ENCODE assay signal across 22 mouse cellular contexts in genomic region chr11:59496672-59497310, GRCm38 (mm10). TPM values are rescaled to one million over a fixed set of nuclear protein-coding genes. Genes with fewer than 3 reads are reported as not detected.
A peak's percentile ranks its signal among the peaks of the same experiment; 100 is the strongest.
DNase-seq lines count a peak whose midpoint lies in the region; ATAC-seq and TF ChIP-seq lines count a peak whose summit lies in the region.
"Had no signal": no experiment of that assay in that cellular context is flagged by ENCODE, and none has a peak within 500 bp of the region (broad histone marks: within the 10 kb centered on the region; RNA-seq: fewer than 3 reads in every experiment).

No protein-coding gene starts in this region.

- H3K9me3 ChIP-seq in kidney, embryonic 14.5 days (ENCODE audit: control insufficient read depth, low read length), result no peaks in the 10 kb centered on the region
- H3K9me3 ChIP-seq: embryonic facial prominence, embryonic 12.5 days; forebrain, embryonic 12.5 days; heart, embryonic 13.5 days; hindbrain, embryonic 15.5 days had no signal

- DNase-seq in left cerebral cortex, adult 2 months (ENCODE audit: extremely low spot score in 1 of 2, low spot score in 2 of 2), result no peak
- DNase-seq in left cerebral cortex, adult 11 months (ENCODE audit: low spot score), result no peak
- DNase-seq in right cerebral cortex, adult 2 months (ENCODE audit: low spot score in 2 of 2), result peak; percentile 34 to 41
- no peak for DNase-seq in right cerebral cortex, postnatal 14 days
- DNase-seq in brain, adult 2 months (ENCODE audit: low read depth, low spot score), result peak; percentile 72
- DNase-seq in telencephalon, adult 2 months (ENCODE audit: low read depth, low spot score), result peak; percentile 61
- DNase-seq in gastrocnemius, postnatal 14 days, result no peak
- DNase-seq: adrenal gland, postnatal 10 days; B cell, adult 2 months; cerebellum, adult 2 months; cerebellum, postnatal 10 days; embryo, embryonic 11 days; heart, adult 2 months; heart, postnatal 36 days had no signal

- no peaks in the 10 kb centered on the region for H3K27me3 ChIP-seq in kidney, embryonic 14.5 days (ENCODE audit: control insufficient read depth, insufficient read depth, low read length)
- H3K27me3 ChIP-seq: embryonic facial prominence, embryonic 12.5 days; forebrain, embryonic 12.5 days; heart, embryonic 13.5 days; hindbrain, embryonic 15.5 days had no signal

- ATAC-seq in kidney, embryonic 14.5 days (ENCODE audit: low FRiP score, low TSS enrichment), result no peak
- ATAC-seq: CD4-positive, CD25-positive, alpha-beta regulatory T cell, adult 4 months; forebrain, embryonic 16.5 days had no signal

- intact Hi-C loops in left cerebral cortex, adult 2 months (cut with DNase I), result no loop called here
- intact Hi-C loops in gastrocnemius, postnatal 14 days (cut with DNase I; ENCODE audit: low total_unique reads), result no loop called here

- no peak for TF ChIP-seq CTCF in left cerebral cortex, adult 2 months (IDR thresholded peaks at IDR 0.05)

- no peak overlapping the region for H3K9ac ChIP-seq in kidney, embryonic 14.5 days (ENCODE audit: low read depth, low read length)
- H3K9ac ChIP-seq: embryonic facial prominence, embryonic 12.5 days; forebrain, embryonic 12.5 days; heart, embryonic 13.5 days; hindbrain, embryonic 15.5 days had no signal

- 88% methylated on average over 6 of the region's 6 CpGs for whole genome bisulfite sequencing in kidney, embryonic 14.5 days

- H3K4me3 ChIP-seq in left cerebral cortex, adult 2 months, result no peak overlapping the region
- no peak overlapping the region for H3K4me3 ChIP-seq in kidney, embryonic 14.5 days (ENCODE audit: low read length)
- H3K4me3 ChIP-seq: embryonic facial prominence, embryonic 12.5 days; forebrain, embryonic 12.5 days; heart, adult 2 months; heart, embryonic 13.5 days; hindbrain, embryonic 15.5 days had no signal

- peaks cover 99% of the 10 kb centered on the region for H3K36me3 ChIP-seq in kidney, embryonic 14.5 days (ENCODE audit: control insufficient read depth, insufficient read depth, low read length)

- H3K4me1 ChIP-seq in kidney, embryonic 14.5 days (ENCODE audit: control insufficient read depth, insufficient read depth, low read length), result no peaks in the 10 kb centered on the region
- H3K4me1 ChIP-seq: embryonic facial prominence, embryonic 12.5 days; forebrain, embryonic 12.5 days; hindbrain, embryonic 15.5 days had no signal

- H3K4me2 ChIP-seq in kidney, embryonic 14.5 days (replicated peaks; ENCODE audit: low read depth, low read length), result no peak overlapping the region
- H3K4me2 ChIP-seq: embryonic facial prominence, embryonic 12.5 days; forebrain, embryonic 12.5 days; heart, embryonic 13.5 days; hindbrain, embryonic 15.5 days had no signal

- H3K27ac ChIP-seq in left cerebral cortex, adult 2 months, result peak overlapping the region; percentile 83
- H3K27ac ChIP-seq in kidney, embryonic 14.5 days (ENCODE audit: low read depth, low read length), result no peak overlapping the region
- H3K27ac ChIP-seq: embryonic facial prominence, embryonic 12.5 days; forebrain, embryonic 12.5 days; heart, adult 2 months; heart, embryonic 13.5 days; hindbrain, embryonic 15.5 days had no signal

RNA-seq across cellular contexts. Expression of gene Zfp867, which starts 24.5 kb away (rescaled TPM):
- total RNA-seq in left cerebral cortex, adult 2 months (2021), result 1 to 10 TPM; 3.3 to 4.8 TPM
- 1 to 10 TPM; 3.5 to 3.6 TPM for total RNA-seq in gastrocnemius, postnatal 14 days (2021)
- polyA plus RNA-seq in kidney, embryonic 14.5 days (2014; fragmentation: Nextera tagmentation; extraction: Ambion mirVana), result 9.9 and 10.3 TPM in 2 replicates

RNA-seq across cellular contexts. Expression of gene Zkscan17, which starts 29.8 kb away (rescaled TPM):
- total RNA-seq in left cerebral cortex, adult 2 months (2021), result 10 to 100 TPM in 1 of 2 experiments, 1 to 10 TPM in 1; 8.2 to 11.7 TPM
- total RNA-seq in gastrocnemius, postnatal 14 days (2021), result 10 to 100 TPM; 12.1 to 15.4 TPM
- 17.9 and 27.4 TPM in 2 replicates for polyA plus RNA-seq in kidney, embryonic 14.5 days (2014; fragmentation: Nextera tagmentation; extraction: Ambion mirVana)

RNA-seq across cellular contexts. Expression of gene Nlrp3, which starts 44.6 kb away (rescaled TPM):
- total RNA-seq in left cerebral cortex, adult 2 months (2021), result under 1 TPM; 0.72 to 0.88 TPM
- total RNA-seq in gastrocnemius, postnatal 14 days (2021), result under 1 TPM; 0.27 to 0.42 TPM
- polyA plus RNA-seq in kidney, embryonic 14.5 days (2014; fragmentation: Nextera tagmentation; extraction: Ambion mirVana), result 0.10 and 0.22 TPM in 2 replicates
- total RNA-seq: MEL had no signal
- polyA plus RNA-seq: CD4-positive, CD25-positive, alpha-beta regulatory T cell, adult 4 months; forebrain, embryonic 12.5 days had no signal

RNA-seq across cellular contexts. Expression of gene Snap47, which starts 45.8 kb away (rescaled TPM):
- 100 to 1,000 TPM; 379 to 395 TPM for total RNA-seq in left cerebral cortex, adult 2 months (2021)
- 10 to 100 TPM; 24.3 to 27.0 TPM for total RNA-seq in gastrocnemius, postnatal 14 days (2021)
- polyA plus RNA-seq in kidney, embryonic 14.5 days (2014; fragmentation: Nextera tagmentation; extraction: Ambion mirVana), result 98.4 and 108 TPM in 2 replicates

RNA-seq across cellular contexts. Expression of gene Jmjd4, which starts 46.9 kb away (rescaled TPM):
- 10 to 100 TPM; 27.3 to 27.4 TPM for total RNA-seq in left cerebral cortex, adult 2 months (2021)
- total RNA-seq in gastrocnemius, postnatal 14 days (2021), result 1 to 10 TPM; 6.4 to 7.3 TPM
- 10.2 and 15.1 TPM in 2 replicates for polyA plus RNA-seq in kidney, embryonic 14.5 days (2014; fragmentation: Nextera tagmentation; extraction: Ambion mirVana)

Comparison
In these comparisons a context has a peak if more than half of its experiments do, and no peak if none do; other contexts are left out.
1. DNase-seq: peak in right cerebral cortex, adult 2 months (2 of 2), brain, adult 2 months (single experiment) and telencephalon, adult 2 months (single experiment); none in left cerebral cortex, adult 2 months (0 of 2), left cerebral cortex, adult 11 months (single experiment), right cerebral cortex, postnatal 14 days (single experiment) and gastrocnemius, postnatal 14 days (single experiment).